Mouse (Mus musculus) adrenal gland, postnatal 10 days (tissue): ENCODE results near the gene Grin1. TPM values are rescaled to one million over a fixed set of nuclear protein-coding genes. Genes with fewer than 3 reads are reported as not detected.

Source experiments
- DNase-seq: peaks from one replicate; pipeline ENCODE4 v3.0.0; 2021; ENCODE audit warnings: mixed read lengths
- total RNA-seq, 2 experiments: library from RNA; stranded (reverse); gene quantifications; 2 replicates each; pipeline ENCODE4 v1.2.3; 2021

The Grin1 gene
- total RNA-seq, 2 experiments from 2014 or later: 7.3 to 9.6 TPM

- DNase-seq: no peak
Measured at GRCm38 (mm10) chr2:25318119-25318966, 644 bp downstream of the Grin1 start.

GRCm38 (mm10) chr2:25311491-25311891 lies 7.5 kb downstream of the Grin1 start:
- no peak for DNase-seq

- no peak for DNase-seq
Measured at GRCm38 (mm10) chr2:25310969-25311368, 8.0 kb downstream of the Grin1 start.

GRCm38 (mm10) chr2:25310180-25310579 lies 8.8 kb downstream of the Grin1 start:
- DNase-seq: no peak

GRCm38 (mm10) chr2:25305587-25306359 lies 13.2 kb downstream of the Grin1 start:
- no peak for DNase-seq

- peak; percentile 29 for DNase-seq
Measured at GRCm38 (mm10) chr2:25304657-25305541, 14.1 kb downstream of the Grin1 start.

GRCm38 (mm10) chr2:25303931-25304656 lies 14.9 kb downstream of the Grin1 start:
- no peak for DNase-seq

- no peak for DNase-seq
Measured at GRCm38 (mm10) chr2:25303452-25303851, 15.5 kb downstream of the Grin1 start.

GRCm38 (mm10) chr2:25298046-25298445 lies 20.9 kb downstream of the Grin1 start:
- DNase-seq: no peak

GRCm38 (mm10) chr2:25297093-25297492 lies 21.9 kb downstream of the Grin1 start:
- DNase-seq: no peak

GRCm38 (mm10) chr2:25293706-25294105 lies 25.3 kb downstream of the Grin1 start:
- no peak for DNase-seq

- DNase-seq: peak; percentile 87
Measured at GRCm38 (mm10) chr2:25292856-25293255, 26.1 kb downstream of the Grin1 start.

GRCm38 (mm10) chr2:25292054-25292544 lies 26.9 kb downstream of the Grin1 start:
- no peak for DNase-seq

- peak; percentile 22 for DNase-seq
Measured at GRCm38 (mm10) chr2:25291184-25292053, 27.6 kb downstream of the Grin1 start.

GRCm38 (mm10) chr2:25290816-25291130 lies 28.2 kb downstream of the Grin1 start:
- no peak for DNase-seq

GRCm38 (mm10) chr2:25290101-25290815 lies 28.7 kb downstream of the Grin1 start:
- DNase-seq: peak; percentile 67

- DNase-seq: peak; percentile 68
Measured at GRCm38 (mm10) chr2:25289651-25290050, 29.3 kb downstream of the Grin1 start, which contains the start of gene Lrrc26. Gene Lrrc26 (plus strand): TSS chr2:25289915.

- no peak for DNase-seq
Measured at GRCm38 (mm10) chr2:25288734-25289345, 30.1 kb downstream of the Grin1 start.

- DNase-seq: no peak
Measured at GRCm38 (mm10) chr2:25287927-25288649, 30.9 kb downstream of the Grin1 start, which contains the start of gene Tmem210. Gene Tmem210 (plus strand): TSS chr2:25288145.
